Mouse (Mus musculus) heart, adult 2 months (tissue): ENCODE measurements at regions not wholly inside any gene's neighbourhood (a gene's known extent, or its start where the extent isn't known, plus 50 kb on each side); places are given as distances from the start of the nearest gene placed in this dataset.

Experiments
- DNase-seq, 2 experiments: peaks; one replicate each; pipeline ENCODE4 v3.0.0; 2021
- H3K27ac ChIP-seq: fragments of 200-600 bp; 2 replicates; pipeline ENCODE4 v1.8.1; 2022
- H3K27me3 ChIP-seq: fragments of 200-500 bp; 2 replicates; pipeline ENCODE4 v1.6.1; 2012; ENCODE audit warnings: mild to moderate bottlenecking, low read length, inconsistent platforms, mixed read lengths; ENCODE audit not compliant: control insufficient read depth, insufficient read depth
- H3K36me3 ChIP-seq: fragments of 200-500 bp; 2 replicates; pipeline ENCODE4 v1.6.1; 2012; ENCODE audit warnings: low read length, inconsistent platforms; ENCODE audit not compliant: control insufficient read depth, insufficient read depth
- H3K4me1 ChIP-seq: fragments of 200-500 bp; 2 replicates; pipeline ENCODE4 v1.6.1; 2011; ENCODE audit warnings: low read length; ENCODE audit not compliant: control insufficient read depth, insufficient read depth
- H3K4me3 ChIP-seq: fragments of 200-600 bp; 2 replicates; pipeline ENCODE4 v1.8.1; 2022
- H3K79me2 ChIP-seq: fragments of 200-500 bp; replicated peaks from 2 replicates; pipeline ENCODE4 v1.6.1; 2012; ENCODE audit warnings: mild to moderate bottlenecking, inconsistent platforms, low read length, moderate library complexity, mixed read lengths; ENCODE audit not compliant: control insufficient read depth, insufficient read depth
- H3K9ac ChIP-seq: fragments of 200-500 bp; 2 replicates; pipeline ENCODE4 v1.6.1; 2012; ENCODE audit warnings: low read depth, mild to moderate bottlenecking, control low read depth, inconsistent platforms, low read length, mixed read lengths
- CTCF ChIP-seq: fragments of 200-600 bp; IDR thresholded peaks from 2 replicates; pipeline ENCODE4 v1.8.1; 2022; ENCODE audit warnings: antibody characterized with exemption, mild to moderate bottlenecking, moderate library complexity
- EP300 ChIP-seq: fragments of 200-500 bp; IDR thresholded peaks from 2 replicates; pipeline ENCODE4 v1.6.1; 2011; ENCODE audit warnings: low read depth, low read length, control low read depth; ENCODE audit not compliant: insufficient read depth
- POLR2A ChIP-seq: fragments of 200-500 bp; IDR thresholded peaks from 2 replicates; pipeline ENCODE4 v1.6.1; 2011; ENCODE audit warnings: mild to moderate bottlenecking, low read depth, low read length, control low read depth; ENCODE audit not compliant: insufficient read depth
- WGBS: fragments of 180-500 bp; shearing (Covaris S2); methylation state at CpG from one replicate; pipeline ENCODE4 v1.1.7; 2018; 5-methylcytosine and 5-hydroxymethylcytosine counted together
- intact Hi-C: fragments of 180-260 bp; cut with DNase I; formaldehyde crosslinking; loops from one replicate; pipeline ENCODE4 v1.15.1; 2025

DNA sequence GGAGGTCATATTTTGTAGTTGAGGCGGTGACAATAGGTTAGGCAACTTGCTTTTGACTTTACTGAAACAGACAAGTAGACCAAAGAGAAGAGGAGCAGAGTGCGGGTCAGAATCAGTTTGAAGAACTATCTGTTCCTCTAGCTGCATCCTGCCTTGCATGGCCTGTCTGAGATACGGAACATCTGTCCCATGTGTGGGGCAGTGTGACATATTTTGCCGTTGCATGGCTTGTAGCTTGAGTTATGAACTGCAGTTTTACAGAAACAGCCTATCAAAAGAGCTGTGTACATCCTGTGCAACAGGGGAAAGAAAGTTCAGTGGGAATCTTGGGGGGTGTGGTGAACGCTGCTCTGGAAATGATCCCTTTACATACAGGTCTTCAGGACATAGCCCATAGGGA is 718.9 kb upstream of the Igfbp3 start:
- DNase-seq = no peak
- intact Hi-C loops = no loop called here
- Histone ChIP-seq H3K4me1 (no peaks in the 10 kb centered on the region), H3K9ac (no peak overlapping the region), H3K4me3 (no peak overlapping the region), H3K79me2 (no peaks in the 10 kb centered on the region), H3K27ac (no peak overlapping the region), H3K36me3 (no peaks in the 10 kb centered on the region), H3K27me3 (no peaks in the 10 kb centered on the region)
- WGBS = 82% methylated on average over 5 of the region's 5 CpGs
- TF ChIP-seq POLR2A (no peak), CTCF (no peak), EP300 (no peak)

DNA sequence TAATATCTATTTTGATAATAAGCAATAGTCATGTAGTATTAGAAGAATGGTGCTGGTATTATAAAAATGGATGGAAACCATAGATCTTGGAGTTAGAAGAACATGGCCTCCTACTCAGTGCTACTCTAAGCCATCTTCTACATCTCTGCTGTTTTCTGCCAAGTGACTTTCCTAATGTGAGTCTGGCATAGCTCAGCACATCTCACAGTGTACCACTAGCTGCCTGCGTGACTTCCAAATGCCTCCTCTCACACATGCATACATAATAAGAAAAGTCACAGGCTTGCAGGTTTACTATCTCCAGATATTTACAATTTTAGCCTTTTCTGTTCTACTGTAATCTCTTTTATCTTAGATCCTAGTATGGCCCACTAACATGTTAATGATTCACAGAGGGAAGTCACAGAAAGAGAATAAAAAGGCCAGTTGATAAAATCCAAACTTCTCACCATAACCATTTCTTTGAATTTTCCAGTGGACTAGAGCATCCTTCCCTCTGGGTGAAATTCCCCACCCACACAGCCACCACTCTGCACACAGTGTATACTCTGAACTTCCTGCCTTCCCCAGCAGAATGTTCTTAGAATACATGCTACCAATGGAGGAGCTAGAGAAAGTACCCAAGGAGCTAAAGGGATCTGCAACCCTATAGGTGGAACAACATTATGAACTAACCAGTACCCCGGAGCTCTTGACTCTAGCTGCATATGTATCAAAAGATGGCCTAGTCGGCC is 717.5 kb upstream of the Igfbp3 start:
- no peak overlapping the region for H3K9ac ChIP-seq
- H3K27me3 ChIP-seq = no peaks in the 10 kb centered on the region
- 82% methylated on average over 3 of the region's 3 CpGs for WGBS
- intact Hi-C loops = no loop called here
- no peaks in the 10 kb centered on the region for H3K36me3 ChIP-seq
- H3K4me3 ChIP-seq = no peak overlapping the region
- no peak overlapping the region for H3K27ac ChIP-seq
- no peaks in the 10 kb centered on the region for H3K4me1 ChIP-seq
- DNase-seq = no peak
- no peaks in the 10 kb centered on the region for H3K79me2 ChIP-seq
- no peak for TF ChIP-seq CTCF
- TF ChIP-seq EP300 = no peak
- no peak for TF ChIP-seq POLR2A

DNA sequence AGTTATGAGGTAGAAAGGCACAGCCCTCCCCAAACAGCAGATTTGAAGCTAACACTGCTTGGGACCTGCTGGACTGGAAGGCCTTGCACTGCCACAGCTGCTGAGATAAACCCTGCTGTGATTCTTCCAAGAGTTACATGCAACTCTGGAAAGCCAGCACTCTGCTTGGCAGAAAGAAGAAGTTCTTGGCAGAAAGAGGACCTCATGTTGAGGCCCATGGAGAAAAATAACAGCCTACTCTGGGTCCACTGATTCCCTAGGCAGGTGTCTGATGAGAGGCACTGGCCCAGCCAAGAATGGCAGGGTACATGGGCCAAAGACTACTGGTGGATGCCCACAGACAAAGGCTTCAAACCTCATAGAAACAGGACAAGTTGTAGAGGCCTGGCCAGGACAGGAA is 714.0 kb upstream of the Igfbp3 start:
- H3K4me1 ChIP-seq = no peaks in the 10 kb centered on the region
- no peaks in the 10 kb centered on the region for H3K79me2 ChIP-seq
- peak; percentile 32 to 48 for DNase-seq
- H3K9ac ChIP-seq = no peak overlapping the region
- TF ChIP-seq CTCF = no peak
- TF ChIP-seq EP300 = no peak
- TF ChIP-seq POLR2A = no peak
- intact Hi-C loops = no loop called here
- no peaks in the 10 kb centered on the region for H3K27me3 ChIP-seq
- no peaks in the 10 kb centered on the region for H3K36me3 ChIP-seq
- no peak overlapping the region for H3K4me3 ChIP-seq
- H3K27ac ChIP-seq = no peak overlapping the region

DNA sequence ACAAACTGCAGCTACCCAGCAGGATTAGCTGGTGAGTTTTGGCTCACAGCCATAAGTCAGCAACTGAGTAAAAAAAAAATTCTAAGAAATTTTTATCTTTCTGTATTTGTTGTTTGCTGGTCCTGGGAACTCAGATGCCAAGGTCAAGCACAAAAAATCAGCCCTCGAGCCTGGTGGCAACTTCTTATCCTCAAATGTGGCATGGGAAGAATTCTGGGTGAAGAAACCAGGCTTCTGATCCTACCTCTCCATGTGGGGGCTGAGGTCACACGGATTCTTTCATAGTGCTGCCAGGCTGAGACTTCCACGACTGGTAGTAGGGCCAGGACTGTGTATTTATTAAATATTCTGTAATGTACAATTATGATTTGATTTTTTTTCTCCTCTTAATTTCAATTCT is 698.3 kb upstream of the Igfbp3 start:
- intact Hi-C loops = no loop called here
- 52% methylated on average over 3 of the region's 3 CpGs for WGBS

DNA sequence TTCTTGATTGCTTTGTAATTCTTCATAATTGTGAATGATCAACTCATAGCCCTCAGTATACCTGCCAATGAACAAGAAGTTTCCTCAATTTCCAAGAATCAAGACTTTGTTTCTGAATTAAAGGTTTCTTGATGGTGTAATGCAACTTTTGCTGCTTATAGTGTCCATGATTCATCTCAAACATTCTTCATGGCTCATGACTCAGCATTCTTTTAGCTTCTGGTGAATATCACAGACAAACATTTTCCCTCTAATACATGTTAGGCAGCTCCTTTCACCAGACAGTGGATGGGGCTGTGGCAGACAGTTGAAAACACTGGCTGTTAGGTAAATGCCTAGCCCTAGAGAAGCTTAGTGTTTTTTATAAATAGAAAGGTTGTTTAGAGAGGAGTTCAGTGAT is 686.5 kb upstream of the Igfbp3 start:
- no peaks in the 10 kb centered on the region for H3K36me3 ChIP-seq
- no peaks in the 10 kb centered on the region for H3K27me3 ChIP-seq
- TF ChIP-seq CTCF (no peak), POLR2A (no peak), EP300 (no peak)
- intact Hi-C loops = no loop called here
- no peaks in the 10 kb centered on the region for H3K4me1 ChIP-seq
- no peak for DNase-seq
- no peak overlapping the region for H3K9ac ChIP-seq
- no peak overlapping the region for H3K4me3 ChIP-seq
- H3K27ac ChIP-seq = no peak overlapping the region
- no peaks in the 10 kb centered on the region for H3K79me2 ChIP-seq

More for the DNA sequence above, 698.3 kb upstream of the Igfbp3 start:
- H3K9ac ChIP-seq = no peak overlapping the region
- no peak overlapping the region for H3K4me3 ChIP-seq
- no peaks in the 10 kb centered on the region for H3K79me2 ChIP-seq
- H3K27ac ChIP-seq = no peak overlapping the region
- DNase-seq = no peak
- no peaks in the 10 kb centered on the region for H3K27me3 ChIP-seq
- TF ChIP-seq POLR2A = no peak
- no peak for TF ChIP-seq EP300
- TF ChIP-seq CTCF = no peak
- no peaks in the 10 kb centered on the region for H3K36me3 ChIP-seq
- H3K4me1 ChIP-seq = no peaks in the 10 kb centered on the region

DNA sequence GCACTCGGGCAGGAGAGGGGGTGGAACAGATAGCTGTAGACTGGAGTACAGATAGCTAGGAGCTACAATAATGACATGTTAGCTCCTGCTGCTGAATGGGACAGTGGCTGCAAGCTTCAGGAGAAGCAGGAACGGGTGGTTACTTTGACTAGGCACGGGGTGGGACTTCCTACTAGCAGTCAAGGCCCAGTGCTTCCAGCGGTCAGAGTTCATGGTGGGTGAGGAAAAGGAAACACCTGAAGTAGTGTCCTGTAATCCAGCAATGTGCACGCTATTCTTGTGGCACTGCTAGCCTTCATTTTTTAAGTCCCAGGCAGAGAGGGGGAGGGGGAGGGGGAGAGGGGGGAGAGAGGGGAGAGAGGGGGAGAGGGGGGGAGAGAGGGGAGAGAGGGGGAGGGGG is 684.5 kb upstream of the Igfbp3 start:
- no peaks in the 10 kb centered on the region for H3K4me1 ChIP-seq
- no peak overlapping the region for H3K4me3 ChIP-seq
- H3K79me2 ChIP-seq = no peaks in the 10 kb centered on the region
- H3K27ac ChIP-seq = no peak overlapping the region
- 19% methylated on average over 5 of the region's 5 CpGs for WGBS
- no peak for TF ChIP-seq POLR2A
- no peak for DNase-seq
- H3K27me3 ChIP-seq = no peaks in the 10 kb centered on the region
- no peak overlapping the region for H3K9ac ChIP-seq
- H3K36me3 ChIP-seq = no peaks in the 10 kb centered on the region
- intact Hi-C loops = no loop called here
